Mouse (Mus musculus) inflammation-experienced regulatory T-cells, adult 6 months (primary cell): ENCODE measurements around the gene Rapgef1. TPM values are rescaled to one million over a fixed set of nuclear protein-coding genes. Genes with fewer than 3 reads are reported as not detected.
"Not testable (repeated sequence)": the region's sequence is repeated elsewhere in the genome, so short reads cannot be mapped to it uniquely, and the experiment has no call there.

Experiments
- ATAC-seq: one replicate; pipeline ENCODE4 v1.8.0; 2017
- polyA plus RNA-seq, 3 experiments: library from polyadenylated mRNA; unstranded; fragments of 100-300 nt; shearing (Covaris generic); gene quantifications; one replicate each; pipeline ENCODE4 v1.2.1; 2017

Rapgef1 gene
- polyA plus RNA-seq, 3 experiments from 2014 or later, result 26.4 to 37.9 (median 29.7) TPM

DNA sequence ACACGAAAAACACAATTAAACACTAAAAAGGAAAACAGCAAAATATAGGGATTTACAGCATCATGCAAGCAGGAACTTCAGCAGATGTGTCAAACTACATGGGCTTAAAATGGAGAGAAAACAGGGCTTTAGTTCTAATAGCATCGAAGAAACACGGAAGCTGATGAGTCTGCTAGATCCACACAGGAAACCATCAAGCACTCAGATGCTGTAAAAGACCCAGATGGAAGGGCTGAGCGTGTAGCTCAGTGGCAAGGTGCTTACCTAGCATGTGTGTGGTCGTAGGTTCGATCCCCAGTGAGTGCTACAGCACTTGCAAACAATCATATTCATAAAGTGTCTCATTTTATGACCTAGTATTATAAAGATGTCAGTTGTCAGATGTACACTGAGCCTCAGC, 121.7 kb downstream of the Rapgef1 start:
- no peak for ATAC-seq

GRCm38 (mm10) chr2:29744256-29744655, 124.7 kb downstream of the Rapgef1 start:
- no peak for ATAC-seq

DNA sequence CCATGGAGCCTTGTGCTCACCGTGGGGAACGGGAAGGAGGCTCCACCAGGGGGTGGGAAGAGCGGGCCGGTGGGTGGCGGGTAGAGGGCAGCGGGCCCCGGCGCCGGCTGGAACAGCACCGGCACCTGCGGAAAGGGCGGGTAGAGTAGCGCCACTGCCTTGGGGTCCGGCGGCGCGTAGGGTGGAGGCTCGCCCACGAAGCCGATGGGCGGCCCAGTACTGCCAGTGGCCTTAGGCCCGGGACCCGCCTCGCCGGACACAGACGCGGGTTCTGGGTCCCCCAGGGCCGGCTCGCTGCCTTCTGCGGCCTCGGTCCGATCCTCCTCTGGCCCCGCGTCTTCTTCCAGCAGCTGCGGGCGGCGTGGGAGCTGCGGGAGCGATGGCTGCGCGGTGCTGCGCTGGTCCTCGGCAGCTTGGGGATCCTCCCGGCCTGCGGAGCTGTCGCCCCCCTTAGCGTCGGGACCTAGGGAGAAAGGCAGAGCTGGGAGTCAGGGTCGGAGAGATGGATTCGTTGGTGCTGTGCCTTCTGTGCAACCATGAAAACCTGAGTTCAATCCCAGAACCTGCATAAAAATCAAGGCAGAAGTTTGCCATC, 127.8 kb downstream of the Rapgef1 start:
- ATAC-seq, result no peak

GRCm38 (mm10) chr2:29747852-29748251, 128.3 kb downstream of the Rapgef1 start:
- ATAC-seq, result no peak

- no peak for ATAC-seq
These were observed 129.0 kb downstream of the Rapgef1 start for GRCm38 (mm10) chr2:29748499-29748898.

DNA sequence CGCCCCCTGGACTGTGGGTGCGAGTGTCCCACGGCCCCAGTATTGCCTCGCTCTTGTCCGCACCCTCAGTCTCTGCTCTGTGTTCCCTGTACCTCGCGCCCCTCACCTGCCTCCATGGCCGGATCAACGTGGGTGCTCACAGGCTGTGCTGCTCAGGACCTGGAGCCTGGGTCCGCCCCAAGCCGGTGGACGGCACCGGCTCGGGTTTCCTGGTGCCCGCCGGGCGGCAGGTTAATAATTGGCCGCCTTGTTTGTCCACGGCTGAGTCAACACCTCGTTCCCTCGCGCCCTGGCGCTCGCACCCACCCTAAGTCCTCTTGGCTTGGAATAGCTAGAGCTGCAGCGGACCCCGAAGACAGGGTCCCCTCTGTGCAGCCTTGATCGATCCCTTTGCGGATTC, 132.0 kb downstream of the Rapgef1 start, which contains the start of gene Gm13420:
Gene Gm13420 (minus strand): TSS at position 189 of the 400 bp plus-strand sequence.
- no peak for ATAC-seq

GRCm38 (mm10) chr2:29752397-29752796, 132.9 kb downstream of the Rapgef1 start:
- ATAC-seq, result no peak

GRCm38 (mm10) chr2:29755693-29756092, 136.2 kb downstream of the Rapgef1 start:
- no peak for ATAC-seq

DNA sequence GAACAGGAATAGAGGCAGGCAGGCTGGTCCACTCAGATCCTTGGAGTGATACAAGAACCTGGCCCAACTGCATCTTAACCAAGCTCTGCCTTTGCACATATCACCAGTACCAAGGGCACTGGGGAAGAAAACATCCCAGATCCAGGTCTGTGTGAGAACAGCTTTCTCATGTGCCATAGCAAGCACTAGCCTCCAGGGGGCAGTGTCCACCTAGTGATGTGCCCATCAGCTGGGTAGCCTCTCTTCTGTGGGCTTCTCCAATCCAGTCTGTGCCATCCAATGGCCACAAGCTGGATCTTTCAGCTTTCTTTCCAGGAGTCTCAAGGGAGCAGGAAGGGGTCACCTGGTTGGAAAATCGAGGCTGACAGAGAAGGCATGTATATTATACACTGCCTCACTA, 145.3 kb downstream of the Rapgef1 start:
- ATAC-seq, result peak; percentile 52

GRCm38 (mm10) chr2:29767976-29768709, 148.6 kb downstream of the Rapgef1 start:
- no peak for ATAC-seq

DNA sequence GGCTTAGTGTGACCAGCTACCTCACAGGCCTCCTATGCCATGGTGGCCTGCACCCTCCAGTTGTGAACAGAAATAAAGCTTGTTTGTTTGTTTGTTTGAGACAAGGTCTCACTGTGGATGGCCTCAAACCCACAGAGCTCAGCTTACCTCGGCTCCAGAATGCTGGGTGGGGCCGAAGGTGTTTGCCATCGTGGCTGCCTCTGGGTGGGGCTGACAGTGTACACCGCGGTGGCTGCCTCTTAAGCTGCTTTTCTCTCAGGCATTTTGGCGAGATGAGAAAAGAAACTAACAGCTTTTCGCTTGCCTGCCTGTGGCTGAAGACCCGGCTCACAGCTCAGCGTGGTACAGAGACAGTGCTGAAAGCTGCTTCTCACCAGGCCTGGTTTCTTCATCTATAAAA, 149.4 kb downstream of the Rapgef1 start:
- ATAC-seq, result no peak

DNA sequence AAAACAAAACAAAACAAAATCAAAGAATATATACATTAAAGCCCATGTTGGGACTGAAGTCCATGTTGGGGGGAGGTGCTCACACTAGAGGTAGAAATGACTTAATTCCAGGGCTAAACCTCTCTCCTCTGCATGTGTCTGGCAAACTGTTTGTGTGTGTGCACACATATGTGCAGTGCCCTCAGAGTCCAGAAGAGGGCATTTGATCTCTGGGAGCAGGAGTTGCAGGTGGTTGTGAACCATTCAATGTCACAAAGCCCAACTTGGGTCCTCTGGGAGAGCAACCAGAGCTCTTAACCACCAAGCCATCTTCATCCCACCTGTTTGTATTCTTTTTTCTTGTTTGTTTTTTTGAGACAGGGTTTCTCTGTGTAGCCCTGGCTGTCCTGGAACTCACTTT, 150.6 kb downstream of the Rapgef1 start:
- ATAC-seq, result no peak

DNA sequence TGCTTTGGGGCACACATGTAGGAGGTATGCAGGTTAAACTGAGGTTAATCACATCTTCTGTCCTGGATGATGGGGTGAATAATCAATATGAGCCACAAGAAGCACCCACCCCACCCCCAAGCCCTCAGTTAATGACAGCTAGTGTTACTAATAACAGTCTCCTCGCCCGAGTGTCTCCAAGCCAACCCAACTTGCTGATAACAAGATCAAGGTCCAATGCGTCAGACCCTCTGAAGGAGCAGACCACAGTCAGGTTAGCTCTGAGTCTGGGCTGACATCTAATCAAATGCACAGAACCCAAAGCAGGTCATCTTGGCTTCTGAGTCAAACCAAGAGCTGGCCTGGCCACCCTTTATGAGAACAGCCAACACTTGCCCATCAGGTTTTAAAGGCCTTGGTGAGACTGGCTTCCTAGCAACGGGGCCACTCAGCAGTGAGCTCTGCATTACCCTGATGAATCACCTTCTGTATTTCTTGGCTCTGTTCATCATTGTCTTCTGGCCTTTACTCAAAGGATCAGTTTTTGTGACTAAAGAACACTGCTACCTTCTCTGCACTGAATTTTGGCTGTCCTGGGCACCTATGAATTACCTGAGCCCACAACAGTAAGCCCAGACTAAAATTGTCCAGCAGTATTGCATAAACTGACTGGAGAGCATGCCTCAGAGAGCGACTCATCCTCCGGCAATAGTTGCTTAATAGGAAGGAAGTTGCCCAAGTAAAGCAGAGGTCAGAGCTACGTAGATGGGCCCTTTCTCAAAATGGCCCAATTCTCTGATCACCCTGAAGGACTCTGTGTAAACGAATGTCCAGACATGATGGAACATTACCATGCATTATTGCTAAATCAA, 152.3 kb downstream of the Rapgef1 start:
- no peak for ATAC-seq

GRCm38 (mm10) chr2:29773323-29773722, 153.8 kb downstream of the Rapgef1 start:
- ATAC-seq, result no peak

DNA sequence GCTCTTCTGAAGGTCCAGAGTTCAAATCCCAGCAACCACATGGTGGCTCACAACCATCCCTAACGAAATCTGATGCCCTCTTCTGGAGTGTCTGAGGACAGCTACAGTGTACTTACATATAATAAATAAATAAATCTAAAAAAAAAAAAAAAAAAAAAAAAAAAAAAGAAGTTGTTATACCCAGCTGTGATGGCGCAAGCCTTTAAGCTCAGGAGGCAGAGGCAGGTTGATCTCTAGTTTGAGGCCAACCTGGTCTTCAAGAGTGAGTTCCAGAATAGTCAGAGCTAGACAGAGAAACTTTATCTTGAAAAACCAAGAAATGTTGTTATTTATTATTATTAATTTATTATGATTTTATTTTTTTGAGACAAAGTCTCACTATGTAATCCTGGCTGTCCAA, 161.7 kb downstream of the Rapgef1 start:
- ATAC-seq, result not testable (repeated sequence)

DNA sequence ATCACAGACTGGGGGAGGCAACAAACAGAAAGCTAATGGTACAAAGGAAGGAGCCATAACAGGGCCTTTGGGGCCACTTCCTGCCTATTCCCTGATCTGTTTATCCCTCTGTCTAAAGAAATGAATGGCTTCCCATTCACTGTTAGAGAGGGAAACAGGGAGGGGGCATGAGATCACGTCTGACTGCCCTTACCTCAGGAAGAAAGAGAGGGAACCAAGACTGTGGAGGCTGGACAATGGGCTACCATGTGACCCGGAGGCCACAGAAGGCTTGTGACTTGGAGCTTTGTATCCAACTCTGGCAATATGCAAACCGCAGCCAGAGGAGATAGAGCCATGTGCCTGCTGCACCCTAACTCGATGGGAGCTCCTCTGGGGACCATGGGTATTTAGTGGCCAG, 164.8 kb downstream of the Rapgef1 start:
- no peak for ATAC-seq

GRCm38 (mm10) chr2:29787104-29787917, 167.8 kb downstream of the Rapgef1 start, which contains the start of gene Coq4:
TSS of gene Coq4 (plus strand) at chr2:29787493.
- ATAC-seq, result peak; percentile 93

- ATAC-seq, result peak; percentile 79
These were observed 168.6 kb downstream of the Rapgef1 start, which contains the start of gene Trub2 for GRCm38 (mm10) chr2:29787937-29788681. TSS of gene Trub2 (minus strand) at chr2:29788502.
